ENCODE assay signal across 10 mouse cellular contexts in the genomic region with DNA sequence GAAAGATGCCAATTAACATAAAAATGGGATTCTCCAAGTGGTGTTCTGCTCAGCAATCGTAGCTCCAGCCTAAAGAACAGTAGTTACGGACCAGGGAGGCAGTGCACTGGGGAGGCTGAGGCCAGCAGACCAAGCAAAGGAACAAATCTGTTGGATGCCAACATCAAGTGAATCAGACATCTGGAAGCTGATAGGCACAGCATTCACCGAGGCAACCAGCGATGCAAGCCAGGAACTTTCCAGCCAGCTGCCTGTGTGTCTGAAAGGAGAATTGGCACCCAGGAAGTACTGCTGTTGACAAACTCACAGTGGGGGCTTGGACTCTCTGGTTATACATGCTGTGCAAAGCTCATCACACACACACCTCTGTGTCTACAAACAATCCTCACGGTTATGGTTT.
A peak's percentile ranks its signal among the peaks of the same experiment; 100 is the strongest.
DNase-seq lines count a peak whose midpoint lies in the region; ATAC-seq and TF ChIP-seq lines count a peak whose summit lies in the region.
"Had no signal": no experiment of that assay in that cellular context is flagged by ENCODE, and none has a peak within 500 bp of the region (broad histone marks: within the 10 kb centered on the region; RNA-seq: fewer than 3 reads in every experiment).

No protein-coding gene starts in this region.

- WGBS in hindbrain, embryonic 14.5 days: 26% methylated on average over 5 of the region's 5 CpGs
- WGBS in hindbrain, embryonic 12.5 days: 48% methylated on average over 5 of the region's 5 CpGs
- WGBS in intestine, postnatal 0 days: 85% methylated on average over 5 of the region's 5 CpGs

- no peak overlapping the region for H3K4me3 ChIP-seq in hindbrain, embryonic 14.5 days (replicated peaks; ENCODE audit: low read length)
- H3K4me3 ChIP-seq in hindbrain, embryonic 12.5 days: no peak overlapping the region
- H3K4me3 ChIP-seq in intestine, postnatal 0 days (ENCODE audit: low read depth, low read length): no peak overlapping the region
- H3K4me3 ChIP-seq: limb, embryonic 15.5 days had no signal

- peaks cover 13% of the 10 kb centered on the region for H3K36me3 ChIP-seq in hindbrain, embryonic 14.5 days (replicated peaks; ENCODE audit: control insufficient read depth, insufficient read depth)
- H3K36me3 ChIP-seq in hindbrain, embryonic 12.5 days: 0 out of 2 replicates have a peak, but pooled peaks cover 16% of the 10 kb centered on the region
- peaks cover 31% of the 10 kb centered on the region for H3K36me3 ChIP-seq in intestine, postnatal 0 days (ENCODE audit: control insufficient read depth, insufficient read depth)

- no peak overlapping the region for H3K9ac ChIP-seq in hindbrain, embryonic 14.5 days
- H3K9ac ChIP-seq in hindbrain, embryonic 12.5 days: no peak overlapping the region
- no peak overlapping the region for H3K9ac ChIP-seq in intestine, postnatal 0 days (ENCODE audit: low read depth, low read length)
- H3K9ac ChIP-seq: limb, embryonic 15.5 days had no signal

- H3K4me2 ChIP-seq in hindbrain, embryonic 14.5 days (replicated peaks): no peak overlapping the region
- no peak overlapping the region for H3K4me2 ChIP-seq in hindbrain, embryonic 12.5 days (replicated peaks)
- H3K4me2 ChIP-seq in intestine, postnatal 0 days (replicated peaks; ENCODE audit: low read depth): no peak overlapping the region
- H3K4me2 ChIP-seq: limb, embryonic 15.5 days had no signal

- no peaks in the 10 kb centered on the region for H3K27me3 ChIP-seq in hindbrain, embryonic 14.5 days (ENCODE audit: control insufficient read depth, insufficient read depth, low read length)
- no peaks in the 10 kb centered on the region for H3K27me3 ChIP-seq in hindbrain, embryonic 12.5 days
- no peaks in the 10 kb centered on the region for H3K27me3 ChIP-seq in intestine, postnatal 0 days (replicated peaks; ENCODE audit: control insufficient read depth, insufficient read depth, low read length)
- H3K27me3 ChIP-seq: limb, embryonic 15.5 days had no signal

- no peak overlapping the region for H3K27ac ChIP-seq in hindbrain, embryonic 14.5 days
- no peak overlapping the region for H3K27ac ChIP-seq in hindbrain, embryonic 12.5 days
- no peak overlapping the region for H3K27ac ChIP-seq in intestine, postnatal 0 days (ENCODE audit: low read depth, low read length)
- H3K27ac ChIP-seq: limb, embryonic 15.5 days had no signal

- no peaks in the 10 kb centered on the region for H3K9me3 ChIP-seq in hindbrain, embryonic 14.5 days (ENCODE audit: control insufficient read depth, low read length)
- H3K9me3 ChIP-seq in hindbrain, embryonic 12.5 days (replicated peaks): no peaks in the 10 kb centered on the region
- H3K9me3 ChIP-seq in intestine, postnatal 0 days (ENCODE audit: control insufficient read depth): no peaks in the 10 kb centered on the region
- H3K9me3 ChIP-seq: limb, embryonic 15.5 days had no signal

- H3K4me1 ChIP-seq in hindbrain, embryonic 14.5 days (replicated peaks; ENCODE audit: control insufficient read depth, insufficient read depth, low read length): no peaks in the 10 kb centered on the region; the same call in 1 of the 2 replicates
- H3K4me1 ChIP-seq in hindbrain, embryonic 12.5 days: peaks cover 4% of the 10 kb centered on the region; the same call in 1 of the 2 replicates
- H3K4me1 ChIP-seq in intestine, postnatal 0 days (replicated peaks; ENCODE audit: control insufficient read depth, insufficient read depth, low read length): no peaks in the 10 kb centered on the region

- peak; percentile 51; the same call in 1 of the 2 replicates for ATAC-seq in hindbrain, embryonic 14.5 days (ENCODE audit: low FRiP score)
- no peak for ATAC-seq in hindbrain, embryonic 12.5 days (ENCODE audit: low FRiP score)
- ATAC-seq in intestine, postnatal 0 days: no peak

- peak; percentile 24 for DNase-seq in cerebellum, adult 9-11 months
- no peak for DNase-seq in cerebellum, adult 11 months
- peak; percentile 51 for DNase-seq in hindbrain, embryonic 14.5 days (ENCODE audit: low spot score)
- DNase-seq in MN1 (ENCODE audit: low spot score): peak; percentile 55
- DNase-seq in induced T-regulatory cell, adult 2 months (ENCODE audit: low read depth): peak; percentile 16
- DNase-seq in ovary, adult 18-20 months (ENCODE audit: low spot score): no peak
- DNase-seq: kidney, adult 8-10 months had no signal

- TF ChIP-seq CTCF in intestine, postnatal 0 days (IDR thresholded peaks at IDR 0.05; ENCODE audit: low read depth): no peak

Comparison
In these comparisons a context has a peak if more than half of its experiments do, and no peak if none do; other contexts are left out.
1. DNase-seq: peak in cerebellum, adult 9-11 months (single experiment), hindbrain, embryonic 14.5 days (single experiment), MN1 (single experiment) and induced T-regulatory cell, adult 2 months (single experiment); none in cerebellum, adult 11 months (single experiment) and ovary, adult 18-20 months (single experiment).